Mouse (Mus musculus) testis, postnatal 10 days (tissue): ENCODE data around the gene Cdkn1a.
A peak's percentile ranks its signal among the peaks of the same experiment; 100 is the strongest.
"Not testable (repeated sequence)": the region's sequence is repeated elsewhere in the genome, so short reads cannot be mapped to it uniquely, and the experiment has no call there.

ENCODE experiments used
- DNase-seq: peaks from one replicate; pipeline ENCODE4 v3.0.0; 2021; ENCODE audit warnings: low spot score

Cdkn1a gene

GRCm38 (mm10) chr17:29059581-29059980 lies 31.2 kb upstream of the Cdkn1a start:
- no peak for DNase-seq

GRCm38 (mm10) chr17:29060946-29061345 lies 29.8 kb upstream of the Cdkn1a start:
- DNase-seq, result no peak

GRCm38 (mm10) chr17:29062119-29063035 lies 28.4 kb upstream of the Cdkn1a start:
- no peak for DNase-seq

- DNase-seq, result no peak
Observed at GRCm38 (mm10) chr17:29063121-29063987, 27.4 kb upstream of the Cdkn1a start.

GRCm38 (mm10) chr17:29063988-29064285 lies 26.8 kb upstream of the Cdkn1a start:
- DNase-seq, result no peak

GRCm38 (mm10) chr17:29065245-29065940 lies 25.4 kb upstream of the Cdkn1a start:
- no peak for DNase-seq

GRCm38 (mm10) chr17:29065971-29066370 lies 24.8 kb upstream of the Cdkn1a start:
- DNase-seq, result no peak

- not testable (repeated sequence) for DNase-seq
Observed at GRCm38 (mm10) chr17:29067416-29067815, 23.4 kb upstream of the Cdkn1a start.

GRCm38 (mm10) chr17:29067847-29068246 lies 22.9 kb upstream of the Cdkn1a start:
- DNase-seq, result no peak

- no peak for DNase-seq
Observed at GRCm38 (mm10) chr17:29069063-29069462, 21.7 kb upstream of the Cdkn1a start.

GRCm38 (mm10) chr17:29071820-29072219 lies 19.0 kb upstream of the Cdkn1a start:
- DNase-seq, result no peak

- DNase-seq, result no peak
Observed at GRCm38 (mm10) chr17:29072701-29073307, 18.0 kb upstream of the Cdkn1a start.

GRCm38 (mm10) chr17:29073313-29073712 lies 17.5 kb upstream of the Cdkn1a start:
- DNase-seq, result no peak

- no peak for DNase-seq
Observed at GRCm38 (mm10) chr17:29074085-29074484, 16.7 kb upstream of the Cdkn1a start.

- DNase-seq, result no peak
Observed at GRCm38 (mm10) chr17:29076235-29076634, 14.5 kb upstream of the Cdkn1a start.

GRCm38 (mm10) chr17:29077786-29078509 lies 12.8 kb upstream of the Cdkn1a start:
- DNase-seq, result peak; percentile 71

GRCm38 (mm10) chr17:29078519-29079383 lies 12.0 kb upstream of the Cdkn1a start:
- DNase-seq, result no peak

- peak; percentile 39 for DNase-seq
Observed at GRCm38 (mm10) chr17:29080758-29081617, 9.8 kb upstream of the Cdkn1a start.
